Mouse (Mus musculus): ENCODE results near the gene Prn.

DNA sequence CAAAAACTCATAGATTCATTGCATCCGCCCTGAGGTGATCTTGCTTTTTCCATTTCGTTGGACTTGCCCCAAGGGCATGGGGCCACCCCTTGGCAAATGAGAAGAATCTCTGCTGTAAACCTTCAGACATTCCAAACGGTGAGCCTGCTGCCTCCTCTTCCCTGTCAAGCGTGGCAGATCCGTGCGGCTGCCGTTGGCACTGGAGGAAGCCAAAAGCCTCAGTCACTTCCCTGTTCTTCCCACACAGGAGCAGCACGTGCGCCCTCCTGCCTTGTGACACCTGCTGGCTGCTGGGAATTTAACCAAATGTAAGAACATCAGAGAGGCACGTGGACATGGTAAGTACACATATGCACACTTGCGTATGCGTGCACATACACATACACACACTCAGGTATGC is 86.0 kb downstream of the Prn start:
- TF ChIP-seq CTCF (IDR thresholded peaks at IDR 0.05; ENCODE audit: extremely low read depth, insufficient read depth, insufficient read length, insufficient replicate concordance), result no peak
- no peak for TF ChIP-seq POLR2A (IDR thresholded peaks at IDR 0.05; ENCODE audit: low read depth, low read length)

All from spleen, adult 2 months (tissue).